Mouse (Mus musculus): ENCODE measurements around the gene Kpna2. TPM values are rescaled to one million over a fixed set of nuclear protein-coding genes. Genes with fewer than 3 reads are reported as not detected.
A peak's percentile ranks its signal among the peaks of the same experiment; 100 is the strongest.
"Not testable (repeated sequence)": the region's sequence is repeated elsewhere in the genome, so short reads cannot be mapped to it uniquely, and the experiment has no call there.

Gene Kpna2
- polyA plus RNA-seq, 1 experiment from 2014 or later = 635 TPM

DNA sequence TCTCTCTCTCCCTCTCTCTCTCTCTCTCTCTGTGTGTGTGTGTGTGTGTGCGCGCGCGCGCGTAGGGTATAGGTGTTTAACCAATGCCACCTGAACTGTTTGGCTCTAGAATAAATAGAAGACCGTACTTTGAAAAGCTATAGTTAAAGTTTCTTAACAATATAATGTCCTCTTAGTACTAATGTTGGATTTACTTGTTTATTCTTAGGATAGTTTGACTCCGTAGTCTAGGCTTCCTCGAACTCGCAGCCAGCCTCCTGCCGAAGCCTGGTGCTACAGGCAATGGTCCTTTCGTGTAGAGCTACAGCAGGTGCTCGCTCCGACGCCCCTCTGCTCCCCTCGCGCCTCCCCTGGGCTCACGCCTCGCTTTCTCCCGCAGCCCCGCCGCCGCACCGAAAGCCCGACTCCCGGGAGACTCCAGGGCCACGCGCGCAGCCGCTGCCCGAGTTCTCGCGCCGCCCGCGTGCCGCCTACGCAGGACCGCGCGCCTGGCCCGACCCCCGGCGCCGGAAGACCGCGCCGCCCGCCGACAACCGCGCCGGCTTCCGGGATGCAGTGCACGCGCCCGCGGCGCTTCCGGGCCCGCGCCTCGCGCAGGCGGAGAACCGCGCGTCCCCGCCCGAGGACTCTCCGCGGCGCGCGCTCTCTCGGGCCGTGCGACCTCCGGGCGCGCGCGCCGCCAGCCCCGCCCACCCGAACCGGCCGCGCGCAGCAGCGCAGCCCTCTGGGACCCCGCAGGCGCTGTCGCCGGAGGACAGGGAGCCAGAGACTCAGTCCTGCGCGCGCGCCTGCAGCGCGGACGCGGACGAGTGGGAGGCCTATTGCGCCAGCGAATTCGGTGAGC lies 28.3 kb upstream of the Kpna2 start:
- H3K27ac ChIP-seq = peak overlapping the region; percentile 87
- peaks cover 48% of the 10 kb centered on the region for H3K4me1 ChIP-seq

DNA sequence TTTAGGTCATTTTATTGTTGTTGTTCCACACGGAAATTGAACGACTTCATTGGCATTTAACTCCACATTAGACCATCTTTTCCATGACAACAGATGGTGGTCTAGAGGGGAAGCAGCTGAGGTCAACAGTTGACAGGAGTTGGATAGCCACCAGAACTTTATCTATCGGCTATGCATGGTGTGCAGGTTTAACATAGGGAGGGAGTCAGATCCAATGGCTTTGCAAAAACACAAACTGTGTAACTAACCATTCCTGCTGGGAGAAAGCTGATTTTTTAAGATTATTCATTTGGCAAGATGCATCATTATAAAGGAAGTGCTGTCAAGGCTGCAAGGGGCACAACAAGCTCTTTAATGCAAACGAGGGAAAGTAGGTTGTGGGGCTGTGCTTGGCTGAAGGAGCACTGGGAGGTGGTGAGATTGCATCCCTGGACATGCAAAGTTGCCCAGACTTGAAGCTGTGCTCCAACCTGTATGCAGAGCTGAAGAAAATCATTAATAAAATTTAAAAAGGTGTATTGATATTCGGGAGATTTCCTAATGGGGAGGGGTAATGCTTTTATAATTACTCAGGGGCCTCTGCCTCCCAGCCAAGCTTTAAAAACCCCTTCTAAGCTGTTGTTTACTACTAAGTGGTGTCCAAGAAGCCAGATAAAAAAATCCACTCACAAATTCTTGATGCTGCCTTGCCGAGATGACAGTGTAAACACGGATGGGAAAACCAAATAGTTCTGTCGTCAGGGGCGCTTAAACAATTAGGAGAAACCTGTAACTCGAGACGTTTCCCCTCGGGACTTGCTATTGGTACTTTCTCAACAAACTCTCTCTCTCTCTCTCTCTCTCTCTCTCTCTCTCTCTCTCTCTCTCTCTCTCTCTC lies 27.5 kb upstream of the Kpna2 start:
- no peak overlapping the region for H3K27ac ChIP-seq
- peak overlapping the region; percentile 79 for H3K4me3 ChIP-seq
- H3K4me1 ChIP-seq = peaks cover 48% of the 10 kb centered on the region
- peaks cover 55% of the 10 kb centered on the region for H3K27me3 ChIP-seq (ENCODE audit: low read depth, poor library complexity, severe bottlenecking)
- no peaks in the 10 kb centered on the region for H3K36me3 ChIP-seq
- WGBS = 9% methylated on average over 12 of the region's 12 CpGs
- H3K9me3 ChIP-seq (replicated peaks) = no peaks in the 10 kb centered on the region
- no peak for DNase-seq (ENCODE audit: low spot score)

More for the DNA sequence above, 28.3 kb upstream of the Kpna2 start:
- Histone ChIP-seq H3K4me3 (peak overlapping the region; percentile 79), H3K27me3 (ENCODE audit: low read depth, poor library complexity, severe bottlenecking) (peaks cover 55% of the 10 kb centered on the region), H3K9me3 (replicated peaks) (no peaks in the 10 kb centered on the region), H3K36me3 (peaks cover 1% of the 10 kb centered on the region; the same call in 1 of the 2 replicates)
- peak; percentile 88 for DNase-seq (ENCODE audit: low spot score)
- 5% methylated on average over 107 of the region's 107 CpGs for WGBS

DNA sequence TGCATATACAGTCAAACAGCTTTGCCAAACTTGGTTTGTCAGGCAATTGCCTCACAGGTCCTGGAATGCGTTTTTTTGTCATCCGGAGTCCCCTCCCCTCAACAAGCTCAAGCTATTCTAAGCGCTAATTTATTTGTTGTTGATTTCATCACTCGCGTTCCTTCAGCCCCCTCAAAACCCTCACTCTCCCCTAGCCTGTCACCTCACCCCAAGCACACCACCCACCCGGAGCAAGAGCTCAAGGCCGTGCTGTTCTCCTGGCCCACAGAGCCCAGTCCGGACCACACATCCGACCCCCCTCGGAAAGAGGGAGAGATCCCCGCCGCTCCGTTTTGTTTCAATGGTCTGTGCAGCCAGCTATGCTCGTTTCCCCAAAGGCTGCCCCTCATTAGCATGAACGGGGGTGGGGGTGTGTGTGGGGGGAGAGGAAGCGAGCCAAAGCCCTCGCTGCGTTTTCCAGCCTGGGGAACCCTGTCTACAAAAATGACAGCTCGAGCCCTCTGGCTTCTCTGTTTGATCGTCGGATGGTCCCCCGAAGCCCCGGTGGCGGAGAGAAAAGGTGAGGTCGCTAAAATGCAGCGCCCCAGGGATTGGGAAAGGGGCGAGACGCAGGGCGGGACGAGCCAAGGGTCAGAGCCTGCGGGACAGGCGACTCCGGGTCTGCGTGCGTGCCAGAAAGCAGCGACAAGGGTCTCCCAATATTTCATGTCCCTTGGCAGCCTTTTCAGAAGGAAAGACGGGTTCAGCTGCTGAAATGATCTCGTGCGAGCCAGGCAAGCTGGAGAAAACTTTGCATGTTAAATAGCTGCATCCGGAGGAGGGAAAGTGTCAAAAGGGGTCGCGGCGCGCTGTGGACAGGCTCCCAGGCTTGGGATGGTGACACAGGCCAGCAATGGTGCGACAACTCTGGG lies 26.3 kb upstream of the Kpna2 start, which contains the start of gene 1810010H24Rik:
1810010H24Rik (plus strand) TSS at position 271 of the 911 bp plus-strand sequence.
- Histone ChIP-seq H3K27me3 (ENCODE audit: low read depth, poor library complexity, severe bottlenecking) (peaks cover 53% of the 10 kb centered on the region), H3K4me3 (peak within 1 kb of the TSS; percentile 59), H3K9me3 (replicated peaks) (no peaks in the 10 kb centered on the region), H3K4me1 (peaks cover 48% of the 10 kb centered on the region), H3K27ac (peak within 1 kb of the TSS; percentile 56), H3K36me3 (no peaks in the 10 kb centered on the region)
- WGBS = under 1% methylated on average over 45 of the region's 45 CpGs
- peak; percentile 65 for DNase-seq (ENCODE audit: low spot score)

DNA sequence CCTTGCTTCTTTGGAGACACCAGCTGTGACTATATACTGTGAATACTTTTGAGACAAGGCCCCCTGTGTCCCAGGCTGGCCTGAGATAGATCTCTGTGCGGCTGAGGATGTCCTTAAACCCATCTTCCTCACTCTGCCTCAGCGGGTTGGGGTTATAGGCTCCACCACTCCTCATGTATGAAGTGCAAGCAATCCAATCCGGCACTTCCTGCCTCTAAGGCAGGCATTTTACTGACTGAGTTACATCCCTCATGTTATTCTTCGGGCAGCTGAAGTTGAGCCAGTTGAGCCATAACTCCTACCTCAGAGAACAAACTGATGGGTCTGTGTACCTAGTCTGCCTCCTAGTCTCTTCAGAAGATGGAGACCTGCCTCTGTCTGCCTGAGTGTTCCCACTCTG lies 25.1 kb upstream of the Kpna2 start:
- no peak overlapping the region for H3K27ac ChIP-seq
- no peak for DNase-seq (ENCODE audit: low spot score)
- 55% methylated on average over 4 of the region's 4 CpGs for WGBS
- H3K27me3 ChIP-seq (ENCODE audit: low read depth, poor library complexity, severe bottlenecking) = peaks cover 45% of the 10 kb centered on the region
- peak overlapping the region; percentile 59; the same call in 1 of the 2 replicates for H3K4me3 ChIP-seq
- peaks cover 48% of the 10 kb centered on the region for H3K4me1 ChIP-seq
- no peaks in the 10 kb centered on the region for H3K36me3 ChIP-seq
- no peaks in the 10 kb centered on the region for H3K9me3 ChIP-seq (replicated peaks)

DNA sequence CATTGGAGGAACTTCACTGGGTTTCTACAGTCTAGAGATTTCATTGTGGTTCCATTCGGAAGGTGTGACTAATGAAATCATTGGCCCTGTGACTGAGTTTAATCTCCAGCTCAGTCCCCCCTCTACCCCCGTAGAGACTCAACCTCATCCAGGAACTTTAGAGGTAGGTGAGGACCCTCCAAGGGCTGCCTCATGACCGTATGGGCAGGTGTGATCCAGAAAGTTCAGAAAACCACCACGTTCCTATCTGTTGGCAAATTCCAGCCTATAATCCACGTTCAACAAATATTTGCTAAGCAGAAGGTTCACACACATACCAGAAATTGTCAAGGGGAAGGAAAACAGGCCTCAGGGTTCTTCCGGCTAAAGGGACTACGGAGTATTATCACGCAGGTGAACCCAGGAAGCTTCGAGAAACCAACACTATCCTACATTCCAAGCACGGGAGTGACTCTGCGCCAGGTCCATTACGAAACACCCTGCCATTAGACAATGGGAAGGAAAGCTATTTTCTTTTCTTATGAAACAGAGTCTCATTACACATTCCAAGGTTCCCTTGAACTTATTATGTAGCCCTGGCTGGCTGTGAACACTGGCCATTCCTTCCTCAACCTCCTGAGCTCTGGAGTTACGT lies 22.8 kb upstream of the Kpna2 start:
- Histone ChIP-seq H3K27me3 (ENCODE audit: low read depth, poor library complexity, severe bottlenecking) (peaks cover 35% of the 10 kb centered on the region), H3K4me1 (peaks cover 33% of the 10 kb centered on the region), H3K27ac (no peak overlapping the region), H3K36me3 (no peaks in the 10 kb centered on the region), H3K4me3 (no peak overlapping the region), H3K9me3 (replicated peaks) (no peaks in the 10 kb centered on the region)
- WGBS = 91% methylated on average over 13 of the region's 13 CpGs
- DNase-seq (ENCODE audit: low spot score) = no peak

DNA sequence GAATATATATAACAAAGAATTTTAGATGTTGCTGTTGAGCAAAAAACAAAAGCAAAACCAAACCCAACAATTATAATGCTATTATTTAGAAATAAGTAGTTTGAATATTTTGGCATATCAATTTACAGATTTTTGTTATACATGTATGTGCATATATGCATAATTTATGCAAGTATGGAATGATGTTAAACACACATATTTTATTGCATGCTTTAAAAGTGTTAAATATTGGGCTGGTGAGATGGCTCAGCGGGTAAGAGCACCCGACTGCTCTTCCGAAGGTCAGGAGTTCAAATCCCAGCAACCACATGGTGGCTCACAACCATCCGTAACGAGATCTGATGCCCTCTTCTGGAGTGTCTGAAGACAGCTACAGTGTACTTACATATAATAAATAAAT lies 20.4 kb upstream of the Kpna2 start:
- WGBS = 94% methylated on average over 5 of the region's 5 CpGs
- not testable (repeated sequence) for H3K9me3 ChIP-seq (replicated peaks); H3K4me3 ChIP-seq

DNA sequence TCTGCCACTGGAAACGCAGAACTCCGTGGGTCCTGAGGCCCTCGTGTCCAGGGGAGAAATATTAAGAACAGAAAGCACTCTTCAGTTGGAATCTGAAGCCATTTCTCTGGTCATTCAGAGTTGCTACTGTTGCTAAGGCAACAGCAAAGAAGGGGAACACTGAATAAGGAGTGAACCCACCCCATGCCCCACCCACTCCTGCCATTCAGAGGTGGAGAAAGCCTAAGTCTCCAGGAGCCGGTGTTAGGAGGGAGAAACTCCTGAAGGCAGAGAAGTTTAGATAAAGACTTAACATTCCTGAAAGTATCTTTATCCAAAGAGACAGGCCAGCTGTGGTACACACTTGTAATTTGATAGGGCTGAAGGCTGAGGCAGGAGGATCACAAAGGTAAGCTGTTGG lies 20.0 kb upstream of the Kpna2 start:
- 76% methylated on average over 4 of the region's 4 CpGs for WGBS

More for the DNA sequence above, 20.4 kb upstream of the Kpna2 start:
- peaks cover 14% of the 10 kb centered on the region for H3K4me1 ChIP-seq
- not testable (repeated sequence) for DNase-seq (ENCODE audit: low spot score); H3K36me3 ChIP-seq; H3K27ac ChIP-seq
- peaks cover 11% of the 10 kb centered on the region for H3K27me3 ChIP-seq (ENCODE audit: low read depth, poor library complexity, severe bottlenecking)

DNA sequence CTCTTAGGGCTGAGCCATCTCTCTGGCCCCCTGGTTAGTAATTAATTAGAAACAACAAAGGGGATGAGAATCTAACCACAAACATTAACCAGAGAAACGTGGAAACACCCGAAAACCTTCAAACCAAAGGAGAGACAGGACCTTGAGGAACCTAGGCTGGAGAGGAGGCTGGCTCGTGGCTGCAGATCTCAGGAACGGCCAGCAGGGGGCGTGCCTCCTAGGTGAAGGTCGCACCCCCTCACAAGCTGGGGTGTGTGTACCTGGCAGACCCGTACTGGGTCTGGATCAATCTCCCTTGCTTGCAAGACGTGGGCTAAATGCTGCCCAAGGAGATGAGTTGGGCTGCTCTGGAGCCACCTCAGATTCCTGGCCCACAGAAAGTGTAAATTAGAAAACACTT lies 19.3 kb upstream of the Kpna2 start:
- H3K27ac ChIP-seq = no peak overlapping the region
- no peaks in the 10 kb centered on the region for H3K27me3 ChIP-seq (ENCODE audit: low read depth, poor library complexity, severe bottlenecking)
- H3K4me1 ChIP-seq = peaks cover 5% of the 10 kb centered on the region; the same call in 1 of the 2 replicates
- 24% methylated on average over 8 of the region's 8 CpGs for WGBS
- H3K9me3 ChIP-seq (replicated peaks) = no peaks in the 10 kb centered on the region
- no peaks in the 10 kb centered on the region for H3K36me3 ChIP-seq
- DNase-seq (ENCODE audit: low spot score) = no peak
- H3K4me3 ChIP-seq = no peak overlapping the region

More for the DNA sequence above, 20.0 kb upstream of the Kpna2 start:
- H3K4me3 ChIP-seq = no peak overlapping the region
- no peak for DNase-seq (ENCODE audit: low spot score)
- no peak overlapping the region for H3K27ac ChIP-seq
- no peaks in the 10 kb centered on the region for H3K36me3 ChIP-seq
- H3K9me3 ChIP-seq (replicated peaks) = no peaks in the 10 kb centered on the region
- peaks cover 7% of the 10 kb centered on the region for H3K27me3 ChIP-seq (ENCODE audit: low read depth, poor library complexity, severe bottlenecking)
- H3K4me1 ChIP-seq = peaks cover 10% of the 10 kb centered on the region; the same call in 1 of the 2 replicates

DNA sequence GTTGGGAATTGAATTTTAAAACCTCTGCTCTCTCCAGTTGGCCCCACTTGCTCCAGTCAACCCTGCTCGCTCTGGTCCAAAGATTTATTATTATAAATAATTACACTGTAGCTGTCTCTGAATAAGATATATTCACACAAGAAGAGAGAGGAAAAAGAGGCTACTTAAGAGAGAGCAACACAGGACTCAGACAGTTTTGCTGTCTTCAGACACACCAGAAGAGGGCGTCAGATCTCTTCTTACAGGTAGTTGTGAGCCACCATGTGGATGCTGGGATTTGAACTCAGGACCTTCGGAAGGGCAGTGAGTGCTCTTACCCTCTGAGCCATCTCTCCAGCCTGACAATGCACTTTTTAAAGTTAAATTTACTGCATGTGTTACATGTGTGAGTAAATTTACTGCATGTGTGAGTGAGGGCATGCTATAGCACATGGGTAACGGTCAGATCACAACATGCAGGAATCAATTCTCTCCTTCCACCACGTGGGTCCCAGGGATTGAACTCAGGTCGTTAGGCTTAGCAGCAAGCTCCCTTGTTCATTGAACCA lies 18.1 kb upstream of the Kpna2 start:
- no peaks in the 10 kb centered on the region for H3K9me3 ChIP-seq (replicated peaks)
- no peak for DNase-seq (ENCODE audit: low spot score)
- H3K27ac ChIP-seq = no peak overlapping the region
- WGBS = 57% methylated on average over 6 of the region's 6 CpGs
- no peaks in the 10 kb centered on the region for H3K27me3 ChIP-seq (ENCODE audit: low read depth, poor library complexity, severe bottlenecking)
- no peaks in the 10 kb centered on the region for H3K36me3 ChIP-seq
- peaks cover 5% of the 10 kb centered on the region; the same call in 1 of the 2 replicates for H3K4me1 ChIP-seq
- H3K4me3 ChIP-seq = no peak overlapping the region

DNA sequence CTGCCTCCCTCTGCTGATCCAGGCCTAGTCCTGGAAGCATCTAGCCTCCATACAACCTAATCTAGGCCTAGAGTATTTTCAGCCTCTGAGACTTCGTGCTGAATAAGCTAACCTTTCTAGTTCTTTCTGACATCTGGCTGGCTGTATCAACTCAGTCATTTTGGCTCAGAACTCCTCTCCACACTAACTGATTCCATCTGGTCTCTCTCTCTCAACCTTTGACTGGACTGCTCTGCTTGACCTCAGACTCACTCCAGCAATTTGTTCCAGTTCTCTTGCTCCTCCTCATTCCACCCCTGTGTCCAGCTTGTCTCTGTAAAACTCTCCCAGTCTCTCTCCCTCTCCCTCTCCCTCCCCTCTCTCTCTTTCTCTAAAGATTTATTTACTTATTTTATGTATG lies 17.6 kb upstream of the Kpna2 start:
- no peak overlapping the region for H3K27ac ChIP-seq
- H3K27me3 ChIP-seq (ENCODE audit: low read depth, poor library complexity, severe bottlenecking) = no peaks in the 10 kb centered on the region
- WGBS = 35% methylated on average over 1 of the region's 1 CpGs
- no peaks in the 10 kb centered on the region for H3K36me3 ChIP-seq
- peaks cover 7% of the 10 kb centered on the region for H3K4me1 ChIP-seq
- H3K9me3 ChIP-seq (replicated peaks) = no peaks in the 10 kb centered on the region
- DNase-seq (ENCODE audit: low spot score) = no peak
- H3K4me3 ChIP-seq = no peak overlapping the region

DNA sequence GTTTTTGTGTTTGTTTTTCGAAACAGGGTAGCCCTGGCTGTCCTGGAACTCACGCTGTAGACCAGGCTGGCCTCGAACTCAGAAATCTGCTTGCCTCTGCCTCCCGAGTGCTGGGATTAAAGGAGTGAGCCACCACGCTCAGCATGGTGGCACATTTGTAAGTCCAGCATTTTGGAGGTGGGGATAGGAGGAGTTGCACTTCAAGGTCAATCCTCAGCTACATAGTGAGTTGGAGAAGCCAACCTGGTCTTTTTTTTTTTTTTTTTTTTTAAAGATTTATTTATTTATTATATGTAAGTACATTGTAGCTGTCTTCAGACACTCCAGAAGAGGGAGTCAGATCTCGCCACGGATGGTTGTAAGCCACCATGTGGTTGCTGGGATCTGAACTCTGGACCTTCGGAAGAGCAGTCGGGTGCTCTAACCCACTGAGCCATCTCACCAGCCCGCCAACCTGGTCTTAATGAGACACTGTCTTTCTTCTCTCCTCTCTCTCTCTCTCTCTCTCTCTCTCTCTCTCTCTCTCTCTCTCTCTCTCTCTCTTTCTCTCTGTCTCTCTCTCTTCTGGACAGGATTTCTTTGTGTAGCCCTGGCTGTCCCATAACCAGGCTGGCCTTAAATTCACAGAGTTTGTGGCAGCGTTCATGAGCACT lies 16.3 kb upstream of the Kpna2 start:
- WGBS = 74% methylated on average over 11 of the region's 11 CpGs
- H3K9me3 ChIP-seq (replicated peaks); H3K27ac ChIP-seq; DNase-seq (ENCODE audit: low spot score); H3K4me3 ChIP-seq; H3K27me3 ChIP-seq (ENCODE audit: low read depth, poor library complexity, severe bottlenecking); H3K36me3 ChIP-seq: not testable (repeated sequence)
- H3K4me1 ChIP-seq = peaks cover 14% of the 10 kb centered on the region

All from limb, embryonic 10.5 days (tissue).